Mouse (Mus musculus) megakaryocyte, embryonic 14.5 days (primary cell): ENCODE measurements around the gene Lrp2bp.

Experiments used
- FLI1 ChIP-seq: IDR thresholded peaks from 2 replicates; pipeline ENCODE4 v1.6.1; 2012; ENCODE audit warnings: low read length, inconsistent platforms, mixed read lengths
- GATA1 ChIP-seq: IDR thresholded peaks from 3 replicates; pipeline ENCODE4 v1.6.1; 2012; ENCODE audit warnings: mixed read lengths, low read length, inconsistent platforms, borderline replicate concordance

DNA sequence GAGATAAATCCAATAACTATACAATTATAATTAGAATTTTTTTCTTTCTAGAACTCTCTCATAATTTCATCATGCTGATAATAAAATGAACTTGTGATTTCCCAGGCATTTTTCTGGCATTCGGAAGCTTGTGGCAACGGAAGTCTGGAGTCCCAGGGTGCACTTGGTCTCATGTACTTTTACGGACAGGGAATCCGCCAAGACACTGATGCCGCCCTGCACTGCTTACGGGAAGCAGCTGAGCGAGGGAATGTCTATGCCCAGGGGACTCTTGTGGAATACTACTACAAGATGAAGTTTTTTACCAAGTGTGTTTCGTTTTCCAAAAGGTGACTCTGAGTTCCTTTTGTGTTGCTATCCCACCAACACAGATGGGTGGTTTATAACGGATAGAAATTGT, 23.7 kb downstream of the Lrp2bp start:
- TF ChIP-seq GATA1 (no peak), FLI1 (no peak)
